Mouse (Mus musculus): Measurements from ENCODE around the gene Itgbl1.
"Not testable (repeated sequence)": the region's sequence is repeated elsewhere in the genome, so short reads cannot be mapped to it uniquely, and the experiment has no call there.

The Itgbl1 gene

GRCm38 (mm10) chr14:123659921-123660385, at the start of gene Itgbl1:
TSS of gene Itgbl1 (plus strand) at chr14:123659971.
- DNase-seq = no peak

DNA sequence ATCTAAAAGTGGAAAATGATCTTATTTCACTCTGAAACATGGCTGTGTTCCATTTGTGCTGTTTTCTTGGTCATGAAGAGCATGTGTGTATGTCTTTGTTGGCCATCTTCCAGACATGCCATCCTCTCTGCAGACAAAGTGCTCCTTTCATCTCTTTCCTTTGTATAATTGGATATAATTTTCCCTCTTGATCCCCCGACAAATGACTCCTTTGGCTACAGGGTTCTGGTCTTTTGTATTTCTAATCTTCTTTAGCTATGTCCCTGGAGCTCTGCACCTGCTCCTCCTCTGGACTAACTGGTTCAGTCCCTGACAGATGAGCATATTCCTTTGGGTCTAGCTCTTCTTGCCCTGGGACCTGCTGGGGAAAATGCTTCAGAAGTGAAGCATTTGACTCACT, 36.8 kb upstream of the Itgbl1 start:
- no peak for DNase-seq

- no peak for DNase-seq
These were observed 33.1 kb upstream of the Itgbl1 start, which contains the start of gene Nalcn for GRCm38 (mm10) chr14:123626501-123627179. TSS of gene Nalcn (minus strand) at chr14:123627144.

DNA sequence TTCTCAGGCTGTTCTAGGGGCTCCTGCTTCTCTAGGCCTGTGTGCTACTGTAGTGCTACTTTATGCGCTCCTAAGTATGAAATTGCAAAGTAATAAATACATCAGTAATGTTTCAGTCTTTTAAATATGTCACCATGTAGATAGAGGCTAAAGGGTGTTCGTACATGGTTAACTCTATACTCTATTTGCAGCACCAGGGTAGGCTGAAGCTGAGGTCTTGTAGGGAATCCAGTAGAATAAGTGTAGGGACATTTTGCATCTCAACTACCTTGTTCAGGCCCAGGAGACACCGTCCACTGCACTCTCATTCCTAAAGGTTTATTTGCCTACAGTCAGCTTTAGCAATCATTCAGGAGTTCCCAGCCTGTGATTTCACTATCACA, 32.6 kb upstream of the Itgbl1 start:
- DNase-seq = no peak

GRCm38 (mm10) chr14:123661091-123661491, 1.3 kb downstream of the Itgbl1 start:
- peak; percentile 1 for DNase-seq

DNA sequence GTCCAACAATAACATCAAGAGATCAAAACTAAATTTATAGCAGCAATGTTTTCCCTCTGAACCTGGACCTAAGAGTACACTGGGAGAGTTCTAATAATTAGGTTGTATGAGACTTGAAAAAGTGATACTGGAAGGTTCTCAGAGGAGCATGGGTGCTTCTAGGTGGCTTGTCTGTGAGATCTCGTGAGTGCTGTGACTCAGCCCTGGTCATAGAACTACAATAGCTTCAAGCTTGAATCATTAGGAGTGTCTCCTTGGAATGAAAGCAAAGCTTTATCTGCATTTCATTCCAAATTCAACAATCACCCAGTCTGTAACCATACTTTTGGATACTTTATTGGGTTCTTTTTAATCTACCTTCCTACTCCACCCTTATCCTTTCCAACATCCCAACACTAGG, 2.6 kb downstream of the Itgbl1 start:
- DNase-seq = no peak

GRCm38 (mm10) chr14:123663206-123663605, 3.4 kb downstream of the Itgbl1 start:
- DNase-seq = no peak

GRCm38 (mm10) chr14:123664451-123664850, 4.7 kb downstream of the Itgbl1 start:
- DNase-seq = no peak

GRCm38 (mm10) chr14:123671076-123671475, 11.3 kb downstream of the Itgbl1 start:
- not testable (repeated sequence) for DNase-seq

- DNase-seq = no peak
These were observed 18.3 kb downstream of the Itgbl1 start for GRCm38 (mm10) chr14:123678091-123678490.

DNA sequence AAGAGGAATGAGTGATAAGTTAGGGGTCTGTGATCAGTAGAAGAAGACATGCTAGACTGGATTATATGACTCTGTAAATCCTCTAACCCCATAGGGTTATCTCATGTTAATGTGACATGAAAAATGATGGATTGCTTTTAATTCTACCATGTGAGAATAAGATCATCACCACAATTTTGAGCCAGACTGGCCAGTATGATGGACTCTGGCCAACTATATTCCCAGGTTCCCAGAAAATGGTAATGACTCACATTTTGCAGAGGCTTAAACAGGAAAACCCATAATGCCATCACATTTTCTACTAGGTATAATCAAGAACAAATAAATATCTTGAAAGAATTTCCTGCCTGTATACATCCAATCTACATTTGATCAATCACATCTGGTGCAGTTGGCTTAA, 55.0 kb downstream of the Itgbl1 start:
- DNase-seq = no peak

DNA sequence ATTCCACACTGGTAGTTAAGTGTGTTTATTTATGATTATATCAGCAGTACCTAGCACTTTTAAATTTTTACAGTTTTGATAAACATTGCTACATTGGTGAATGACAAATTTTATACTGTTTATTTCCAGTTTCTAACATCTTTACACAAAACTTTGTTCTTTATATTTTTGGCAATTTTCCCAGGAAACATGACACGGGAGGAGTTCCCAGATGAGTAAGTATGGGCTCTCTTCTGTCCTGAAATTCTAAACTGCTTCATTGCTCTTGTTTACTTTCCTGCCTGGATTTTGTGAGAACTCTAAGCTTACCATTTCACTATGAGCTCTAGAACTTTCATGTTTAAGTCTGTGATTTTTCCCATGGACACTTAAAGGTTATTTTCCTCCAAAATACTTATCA, 82.3 kb downstream of the Itgbl1 start:
- DNase-seq = no peak

GRCm38 (mm10) chr14:123751017-123751416, 91.2 kb downstream of the Itgbl1 start:
- DNase-seq = no peak

- no peak for DNase-seq
These were observed 99.8 kb downstream of the Itgbl1 start for GRCm38 (mm10) chr14:123759534-123759933.

- DNase-seq = no peak
These were observed 100.3 kb downstream of the Itgbl1 start for GRCm38 (mm10) chr14:123760079-123760478.

GRCm38 (mm10) chr14:123801744-123802143, 142.0 kb downstream of the Itgbl1 start:
- DNase-seq = no peak

DNA sequence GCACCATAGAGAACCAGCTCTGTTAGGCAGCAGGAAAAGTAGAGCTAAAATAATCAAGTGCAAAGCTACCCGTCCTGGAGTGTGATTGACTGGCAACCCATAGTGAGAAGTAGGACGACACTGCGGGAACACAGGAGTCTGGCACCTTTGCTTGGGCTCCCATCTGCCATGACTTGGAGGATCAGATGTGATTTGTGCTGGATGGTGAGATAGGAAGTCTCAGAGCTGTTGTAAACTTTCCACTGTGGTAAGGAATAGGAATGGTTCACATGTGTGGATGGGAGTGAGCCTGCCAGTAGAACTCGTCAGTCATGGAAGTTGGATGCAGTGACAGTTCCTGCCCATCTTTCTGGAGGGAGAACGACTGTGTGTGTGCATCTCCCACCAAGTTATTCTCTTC, 177.9 kb downstream of the Itgbl1 start:
- no peak for DNase-seq

DNA sequence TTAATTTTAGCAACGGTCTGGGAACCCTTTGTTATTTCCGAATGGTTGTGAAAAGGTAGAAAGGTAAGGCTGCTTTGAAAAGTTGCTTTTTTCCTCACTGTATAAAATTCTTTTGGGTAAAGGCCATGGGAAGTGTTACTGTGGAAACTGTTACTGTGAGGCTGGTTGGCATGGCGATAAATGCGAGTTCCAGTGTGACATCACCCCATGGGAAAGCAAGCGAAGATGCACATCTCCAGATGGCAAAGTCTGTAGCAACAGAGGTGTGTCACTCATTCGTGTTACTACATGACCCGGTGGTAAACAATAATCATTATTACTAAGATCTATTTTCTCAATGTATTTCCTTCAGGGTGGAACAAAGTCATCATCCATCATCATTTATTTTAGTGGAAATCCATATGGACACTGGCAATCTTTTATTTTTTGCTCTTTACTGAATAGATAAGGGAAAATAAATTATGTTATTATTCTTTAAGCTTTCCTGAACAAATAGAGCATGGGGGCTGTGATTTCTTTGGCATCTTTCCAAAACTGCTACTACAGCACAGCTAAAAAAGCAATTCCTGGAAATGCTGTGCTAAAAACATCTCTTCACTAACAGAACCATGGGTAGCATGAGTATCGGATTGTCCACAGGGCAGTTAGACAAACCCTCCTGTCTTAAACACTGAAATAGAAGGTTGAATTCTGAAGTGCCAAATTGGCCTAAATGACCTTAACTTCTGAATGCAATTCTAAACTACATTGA, 184.1 kb downstream of the Itgbl1 start:
- no peak for DNase-seq

GRCm38 (mm10) chr14:123864531-123864930, 204.8 kb downstream of the Itgbl1 start:
- no peak for DNase-seq

DNA sequence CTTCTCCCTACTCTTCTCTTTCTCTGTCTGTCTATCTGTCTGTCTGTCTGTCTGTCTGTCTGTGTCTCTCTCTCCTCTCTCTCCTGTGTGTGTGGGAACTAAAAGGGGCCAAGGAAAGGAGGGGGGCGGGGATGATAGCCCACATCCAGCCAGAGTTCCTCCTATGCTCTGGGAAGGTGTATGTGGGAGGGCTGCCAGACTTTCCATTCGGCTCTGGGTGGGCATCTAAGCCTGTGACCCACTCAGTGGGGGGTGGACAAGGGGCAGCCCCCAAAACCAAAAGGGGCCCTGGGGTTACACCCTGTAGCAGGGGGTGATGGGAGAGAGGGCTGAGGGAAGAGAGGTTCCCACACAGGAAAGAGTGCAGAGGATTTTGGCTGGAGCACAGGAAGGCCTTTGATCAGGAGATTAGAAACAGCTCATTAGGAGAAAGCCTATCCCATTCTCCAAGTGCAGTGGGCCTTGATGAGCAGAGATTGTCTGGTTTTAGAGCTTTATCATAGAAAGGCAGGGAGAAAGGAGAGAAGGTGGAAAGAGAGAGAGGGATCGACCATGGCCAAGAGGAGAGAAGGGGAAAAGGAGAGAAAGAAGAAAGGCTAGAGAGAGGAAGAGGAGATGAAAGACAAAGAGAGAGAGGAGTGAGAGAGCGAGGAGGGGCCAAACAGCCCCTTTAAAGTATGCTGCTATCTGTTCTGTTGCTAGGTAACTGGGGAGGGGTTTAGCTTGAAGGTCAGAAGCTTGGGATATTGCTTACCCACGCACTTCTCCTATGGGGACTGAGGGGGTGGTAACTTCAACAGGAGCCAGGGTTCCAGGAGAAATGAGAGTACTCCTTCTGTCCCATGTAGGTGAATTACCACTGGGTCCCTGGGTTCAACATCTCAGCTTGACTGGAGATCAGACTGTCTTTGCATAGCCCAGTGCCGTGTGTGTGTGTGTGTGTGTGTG, 206.3 kb downstream of the Itgbl1 start:
- no peak for DNase-seq

- DNase-seq = no peak
These were observed 268.1 kb downstream of the Itgbl1 start for GRCm38 (mm10) chr14:123927903-123928302.

DNA sequence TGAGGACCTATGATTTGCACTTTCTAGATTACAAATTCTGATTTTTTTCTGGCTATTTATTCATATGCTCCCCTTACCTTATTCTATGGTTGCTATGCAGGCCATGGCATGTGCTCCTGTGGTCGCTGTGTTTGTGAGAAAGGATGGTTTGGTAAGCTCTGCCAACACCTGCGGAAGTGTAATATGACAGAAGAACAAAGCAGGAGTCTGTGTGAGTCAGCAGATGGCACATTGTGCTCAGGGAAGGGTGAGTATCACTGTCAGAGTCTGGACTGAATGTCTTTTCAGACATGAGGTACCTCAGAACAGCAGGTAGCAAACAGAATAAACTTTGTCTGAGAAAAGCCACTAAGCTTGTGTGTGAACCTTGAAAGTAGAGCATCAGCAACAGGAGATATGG, 306.8 kb downstream of the Itgbl1 start:
- DNase-seq = no peak

- DNase-seq = no peak
These were observed 308.2 kb downstream of the Itgbl1 start for GRCm38 (mm10) chr14:123967996-123968395.
